ENCODE assay signal across 10 mouse cellular contexts in genomic region chr9:102724942-102725341, GRCm38 (mm10). TPM values are rescaled to one million over a fixed set of nuclear protein-coding genes. Genes with fewer than 3 reads are reported as not detected.
DNase-seq lines count a peak whose midpoint lies in the region; ATAC-seq and TF ChIP-seq lines count a peak whose summit lies in the region.
"Had no signal": no experiment of that assay in that cellular context is flagged by ENCODE, and none has a peak within 500 bp of the region (broad histone marks: within the 10 kb centered on the region; RNA-seq: fewer than 3 reads in every experiment).

No protein-coding gene starts in this region.

- peak overlapping the region; percentile 99 for H3K4me3 ChIP-seq in gastrocnemius, adult 2 months
- no peak overlapping the region for H3K4me3 ChIP-seq in midbrain, embryonic 11.5 days (ENCODE audit: low read depth, low read length)
- H3K4me3 ChIP-seq in midbrain, embryonic 16.5 days (ENCODE audit: low read depth, low read length) = no peak overlapping the region
- no peak overlapping the region for H3K4me3 ChIP-seq in kidney, postnatal 0 days (replicated peaks; ENCODE audit: low read depth, low read length)

- no peaks in the 10 kb centered on the region for H3K27me3 ChIP-seq in midbrain, embryonic 11.5 days (ENCODE audit: control insufficient read depth, insufficient read depth, low read length)
- no peaks in the 10 kb centered on the region for H3K27me3 ChIP-seq in midbrain, embryonic 16.5 days (ENCODE audit: control insufficient read depth, insufficient read depth, low read depth, low read length)
- H3K27me3 ChIP-seq in kidney, postnatal 0 days (ENCODE audit: insufficient read depth, low read length) = no peaks in the 10 kb centered on the region

- no peak for TF ChIP-seq CTCF in gastrocnemius, adult 2 months (IDR thresholded peaks at IDR 0.05)
- no peak for TF ChIP-seq CTCF in kidney, postnatal 0 days (IDR thresholded peaks at IDR 0.05; ENCODE audit: low read depth)

- DNase-seq in gastrocnemius, adult 2 months = no peak
- DNase-seq in gastrocnemius, postnatal 4 days (ENCODE audit: low spot score in 2 of 2) = no peak
- peak; percentile 79 for DNase-seq in midbrain, embryonic 11.5 days (ENCODE audit: low spot score, missing footprints)
- no peak for DNase-seq in kidney, postnatal 0 days (ENCODE audit: low spot score)
- DNase-seq in ovary, postnatal 10 days (ENCODE audit: low spot score) = no peak
- no peak for DNase-seq in right cerebral cortex, adult 2 months (ENCODE audit: low spot score in 2 of 2)
- DNase-seq in ovary, postnatal 14 days (ENCODE audit: low spot score) = no peak
- DNase-seq: adrenal gland, adult 8-10 months had no signal

- intact Hi-C loops in gastrocnemius, adult 2 months (cut with DNase I) = no loop called here

- H3K36me3 ChIP-seq in midbrain, embryonic 11.5 days (ENCODE audit: control insufficient read depth, insufficient read depth, low read length) = peaks cover 64% of the 10 kb centered on the region
- H3K36me3 ChIP-seq in midbrain, embryonic 16.5 days (ENCODE audit: control insufficient read depth, insufficient read depth, low read length) = peaks cover 47% of the 10 kb centered on the region
- H3K36me3 ChIP-seq in kidney, postnatal 0 days (ENCODE audit: insufficient read depth, low read length) = peaks cover 82% of the 10 kb centered on the region

- 76% methylated on average over 7 of the region's 7 CpGs for WGBS in midbrain, embryonic 11.5 days
- 76% methylated on average over 7 of the region's 7 CpGs for WGBS in midbrain, embryonic 16.5 days
- WGBS in kidney, postnatal 0 days = 74% methylated on average over 7 of the region's 7 CpGs

- peak overlapping the region; percentile 99 for H3K27ac ChIP-seq in gastrocnemius, adult 2 months
- H3K27ac ChIP-seq in midbrain, embryonic 11.5 days (ENCODE audit: low read depth, low read length) = no peak overlapping the region
- no peak overlapping the region; the same call in 1 of the 2 replicates for H3K27ac ChIP-seq in midbrain, embryonic 16.5 days (ENCODE audit: low read length)
- H3K27ac ChIP-seq in kidney, postnatal 0 days = peak overlapping the region; percentile 84; the same call in 1 of the 2 replicates

- no peak overlapping the region for H3K4me2 ChIP-seq in midbrain, embryonic 11.5 days
- H3K4me2 ChIP-seq in midbrain, embryonic 16.5 days (ENCODE audit: low read length) = no peak overlapping the region
- no peak overlapping the region for H3K4me2 ChIP-seq in kidney, postnatal 0 days (ENCODE audit: low read length)

- H3K9me3 ChIP-seq in midbrain, embryonic 11.5 days (ENCODE audit: control insufficient read depth, low read length) = no peaks in the 10 kb centered on the region
- H3K9me3 ChIP-seq in midbrain, embryonic 16.5 days (replicated peaks; ENCODE audit: control insufficient read depth, low read length, poor library complexity, severe bottlenecking) = no peaks in the 10 kb centered on the region
- H3K9me3 ChIP-seq in kidney, postnatal 0 days (replicated peaks; ENCODE audit: low read length) = no peaks in the 10 kb centered on the region

- ATAC-seq in midbrain, embryonic 11.5 days (ENCODE audit: low FRiP score) = no peak
- ATAC-seq in midbrain, embryonic 16.5 days = no peak
- no peak for ATAC-seq in kidney, postnatal 0 days (replicated peaks; ENCODE audit: low FRiP score, low read depth)

- peaks cover 66% of the 10 kb centered on the region for H3K4me1 ChIP-seq in midbrain, embryonic 11.5 days (ENCODE audit: control insufficient read depth, insufficient read depth, low read length)
- peaks cover 64% of the 10 kb centered on the region for H3K4me1 ChIP-seq in midbrain, embryonic 16.5 days (ENCODE audit: control insufficient read depth, insufficient read depth, low read length)
- H3K4me1 ChIP-seq in kidney, postnatal 0 days (replicated peaks; ENCODE audit: insufficient read depth, low read length) = peaks cover 81% of the 10 kb centered on the region

- H3K9ac ChIP-seq in midbrain, embryonic 11.5 days (ENCODE audit: low read length) = no peak overlapping the region
- no peak overlapping the region for H3K9ac ChIP-seq in midbrain, embryonic 16.5 days (ENCODE audit: low read depth, low read length)
- no peak overlapping the region for H3K9ac ChIP-seq in kidney, postnatal 0 days (ENCODE audit: low read depth, low read length)

RNA-seq across cellular contexts. Expression of gene Amotl2, which starts 8.5 kb away (rescaled TPM):
- 10 to 100 TPM; 13.7 to 28.5 TPM for total RNA-seq in gastrocnemius, adult 2 months (2021)
- total RNA-seq in gastrocnemius, postnatal 4 days (2021) = 10 to 100 TPM; 58.1 to 61.2 TPM
- 47.0 and 58.0 TPM in 2 replicates for polyA plus RNA-seq in midbrain, embryonic 11.5 days (2014; fragmentation: Nextera tagmentation; extraction: Ambion mirVana)
- polyA plus RNA-seq in midbrain, embryonic 16.5 days (2015; fragmentation: Nextera tagmentation; extraction: Ambion mirVana) = 58.4 and 62.9 TPM in 2 replicates
- 40.8 and 44.3 TPM in 2 replicates for polyA plus RNA-seq in kidney, postnatal 0 days (2015; fragmentation: Nextera tagmentation; extraction: Ambion mirVana)
- total RNA-seq: megakaryocyte-erythroid progenitor cell, adult 5-6 weeks had no signal

Comparison
In these comparisons a context has a peak if more than half of its experiments do, and no peak if none do; other contexts are left out.
1. H3K27ac ChIP-seq: peak in gastrocnemius, adult 2 months (single experiment) and kidney, postnatal 0 days (single experiment); none in midbrain, embryonic 11.5 days (single experiment) and midbrain, embryonic 16.5 days (single experiment).